Mouse (Mus musculus) heart, embryonic 11.5 days (tissue): Measurements from ENCODE around the gene Scube1. TPM values are rescaled to one million over a fixed set of nuclear protein-coding genes. Genes with fewer than 3 reads are reported as not detected.

Experiments
- ATAC-seq: fragments of 200-750 bp; cut with Nextera tagmentation; replicated peaks from 2 replicates; pipeline ENCODE4 v1.8.0; 2017; ENCODE audit warnings: moderate library complexity; ENCODE audit not compliant: insufficient number of reproducible peaks, low FRiP score, low TSS enrichment
- H3K27ac ChIP-seq: fragments of 300-500 bp; sonication (generic); 2 replicates; pipeline ENCODE4 v1.5.1; 2014; ENCODE audit warnings: mild to moderate bottlenecking, low read depth, low read length
- H3K27me3 ChIP-seq: fragments of 300-500 bp; sonication (generic); 2 replicates; pipeline ENCODE4 v1.6.1; 2014; ENCODE audit warnings: mild to moderate bottlenecking, low read length, mixed read lengths; ENCODE audit not compliant: control insufficient read depth, insufficient read depth
- H3K36me3 ChIP-seq: fragments of 300-500 bp; sonication (generic); 2 replicates; pipeline ENCODE4 v1.6.1; 2014; ENCODE audit warnings: mild to moderate bottlenecking, low read length, moderate library complexity, mixed read lengths; ENCODE audit not compliant: control insufficient read depth, insufficient read depth
- H3K4me1 ChIP-seq: fragments of 300-500 bp; sonication (generic); 2 replicates; pipeline ENCODE4 v1.6.1; 2014; ENCODE audit warnings: low read length; ENCODE audit not compliant: control insufficient read depth, insufficient read depth
- H3K4me2 ChIP-seq: fragments of 300-500 bp; sonication (generic); 2 replicates; pipeline ENCODE4 v1.6.1; 2014; ENCODE audit warnings: mild to moderate bottlenecking, moderate library complexity
- H3K4me3 ChIP-seq: fragments of 300-500 bp; sonication (generic); 2 replicates; pipeline ENCODE4 v1.5.1; 2014; ENCODE audit warnings: low read depth, low read length
- H3K9ac ChIP-seq: fragments of 300-500 bp; sonication (generic); 2 replicates; pipeline ENCODE4 v1.6.1; 2014; ENCODE audit warnings: mild to moderate bottlenecking, low read depth, low read length, moderate library complexity
- H3K9me3 ChIP-seq: fragments of 300-500 bp; sonication (generic); replicated peaks from 2 replicates; pipeline ENCODE4 v1.6.1; 2016; ENCODE audit warnings: low read length; ENCODE audit not compliant: control insufficient read depth
- WGBS: fragments of 180-500 bp; shearing (Covaris S2); extraction: QIAGEN DNeasy Blood & Tissue Kit; methylation state at CpG from one replicate; pipeline ENCODE4 v1.1.7; 2014; ENCODE audit not compliant: insufficient replicate concordance; 5-methylcytosine and 5-hydroxymethylcytosine counted together
- polyA plus RNA-seq: library from polyadenylated mRNA; unstranded; fragments of >200 nt; fragmentation: Nextera tagmentation; extraction: Ambion mirVana; gene quantifications from 2 replicates; pipeline ENCODE4 v1.2.1, GENCODE M21; 2014

Gene Scube1
- polyA plus RNA-seq, 1 experiment from 2014 or later = 9.3 TPM

DNA sequence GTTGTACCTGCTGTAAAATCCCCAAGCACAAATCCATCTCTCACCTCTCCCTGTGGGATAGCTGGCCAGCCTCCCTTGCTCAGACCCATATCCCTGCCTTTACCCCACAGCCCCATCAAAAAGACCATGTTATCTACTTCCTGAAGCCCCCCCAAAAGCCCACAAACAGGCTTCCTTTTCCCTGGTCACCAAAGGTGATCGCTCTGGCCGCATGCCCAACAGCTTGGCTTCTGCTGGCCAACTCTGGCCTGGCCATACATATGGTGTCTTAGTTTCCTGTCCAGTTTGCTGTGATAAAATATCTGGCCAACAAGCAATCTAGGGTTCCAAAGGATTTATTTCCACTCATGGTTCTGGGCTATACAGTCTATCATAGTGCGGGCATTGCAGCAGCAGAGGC lies 38.9 kb downstream of the Scube1 start:
- Histone ChIP-seq H3K36me3 (no peaks in the 10 kb centered on the region), H3K27me3 (peaks cover 6% of the 10 kb centered on the region; the same call in 1 of the 2 replicates), H3K9ac (no peak overlapping the region), H3K27ac (no peak overlapping the region), H3K4me3 (no peak overlapping the region), H3K4me1 (peaks cover 9% of the 10 kb centered on the region; the same call in 1 of the 2 replicates), H3K9me3 (no peaks in the 10 kb centered on the region), H3K4me2 (no peak overlapping the region)
- WGBS = 91% methylated on average over 3 of the region's 3 CpGs
- no peak for ATAC-seq

DNA sequence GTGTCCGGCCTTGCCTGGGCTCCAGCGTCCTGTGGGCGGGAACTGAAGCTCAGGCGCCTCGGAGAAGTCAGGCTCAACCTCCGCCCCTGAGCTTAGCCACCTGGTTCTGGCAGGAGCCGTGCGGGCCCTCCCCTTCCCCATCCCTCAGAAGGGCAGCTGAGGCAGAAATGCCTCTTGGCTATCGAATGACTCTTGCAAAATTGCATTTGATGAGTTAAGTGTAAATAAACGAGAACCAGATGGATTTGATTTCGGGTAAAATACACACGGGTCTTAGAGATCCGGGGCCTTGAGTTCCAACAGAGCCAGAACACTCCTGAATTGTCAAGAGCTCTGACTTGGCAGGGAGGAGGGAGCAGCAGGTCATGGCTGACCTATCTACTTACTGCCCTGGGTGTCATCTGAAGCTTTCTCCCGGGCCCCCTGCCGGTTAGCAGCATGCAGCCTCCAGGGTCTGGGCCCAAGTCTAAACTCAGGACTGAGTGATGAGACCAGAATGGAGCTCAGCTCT lies 41.7 kb downstream of the Scube1 start:
- no peak overlapping the region for H3K27ac ChIP-seq
- no peak overlapping the region for H3K4me2 ChIP-seq
- H3K27me3 ChIP-seq = peaks cover 13% of the 10 kb centered on the region
- WGBS = 39% methylated on average over 15 of the region's 15 CpGs
- H3K4me3 ChIP-seq = no peak overlapping the region
- no peaks in the 10 kb centered on the region for H3K9me3 ChIP-seq
- no peak overlapping the region for H3K9ac ChIP-seq
- H3K4me1 ChIP-seq = peaks cover 16% of the 10 kb centered on the region
- ATAC-seq = no peak
- no peaks in the 10 kb centered on the region for H3K36me3 ChIP-seq

DNA sequence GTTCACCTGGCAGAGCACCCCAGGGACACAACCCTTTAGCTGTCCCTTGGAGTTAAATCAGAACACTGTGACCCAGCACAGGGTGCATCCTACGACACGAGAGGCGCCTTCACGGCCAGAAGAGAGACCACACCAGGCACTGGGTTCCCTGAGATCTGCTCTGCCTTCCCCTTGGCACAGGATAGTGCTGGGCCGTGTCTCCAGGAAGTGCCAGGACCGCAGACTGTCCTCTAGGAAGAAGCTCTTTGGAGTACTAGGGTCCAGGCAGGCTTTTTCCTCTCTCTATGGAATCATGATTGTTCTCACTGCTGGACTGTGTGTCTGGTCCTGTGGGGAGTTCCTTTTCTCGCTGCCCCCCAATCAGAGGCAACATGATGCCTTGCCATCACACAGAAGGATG lies 44.5 kb downstream of the Scube1 start:
- H3K4me1 ChIP-seq = peaks cover 13% of the 10 kb centered on the region
- no peak overlapping the region for H3K27ac ChIP-seq
- no peak for ATAC-seq
- H3K4me2 ChIP-seq = no peak overlapping the region
- no peaks in the 10 kb centered on the region for H3K9me3 ChIP-seq
- 73% methylated on average over 7 of the region's 7 CpGs for WGBS
- H3K27me3 ChIP-seq = peaks cover 13% of the 10 kb centered on the region
- no peaks in the 10 kb centered on the region for H3K36me3 ChIP-seq
- H3K4me3 ChIP-seq = no peak overlapping the region
- H3K9ac ChIP-seq = no peak overlapping the region

DNA sequence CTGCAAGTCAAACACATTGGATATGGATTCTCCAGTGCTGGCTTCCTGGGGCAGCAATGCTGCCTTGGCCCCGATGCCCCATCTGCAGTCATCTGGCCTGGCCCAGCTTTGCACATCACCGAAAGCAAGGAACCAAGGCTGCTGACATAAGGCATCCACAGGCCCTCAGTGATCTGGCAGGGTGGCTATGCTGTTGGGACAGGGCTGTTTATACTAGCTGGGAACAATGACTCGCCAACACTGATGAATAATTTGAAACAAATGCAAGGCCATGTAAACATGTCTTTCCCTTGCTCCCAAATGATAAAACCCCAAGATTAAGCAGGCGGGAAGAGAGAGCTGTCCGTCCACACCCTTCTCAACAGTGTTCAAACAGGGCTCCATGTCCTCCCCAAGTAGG lies 45.1 kb downstream of the Scube1 start:
- H3K4me2 ChIP-seq = no peak overlapping the region
- 66% methylated on average over 5 of the region's 5 CpGs for WGBS
- peaks cover 14% of the 10 kb centered on the region for H3K27me3 ChIP-seq
- no peaks in the 10 kb centered on the region for H3K36me3 ChIP-seq
- no peak overlapping the region for H3K27ac ChIP-seq
- no peak overlapping the region for H3K4me3 ChIP-seq
- peaks cover 13% of the 10 kb centered on the region for H3K4me1 ChIP-seq
- no peak overlapping the region for H3K9ac ChIP-seq
- no peaks in the 10 kb centered on the region for H3K9me3 ChIP-seq
- no peak for ATAC-seq

DNA sequence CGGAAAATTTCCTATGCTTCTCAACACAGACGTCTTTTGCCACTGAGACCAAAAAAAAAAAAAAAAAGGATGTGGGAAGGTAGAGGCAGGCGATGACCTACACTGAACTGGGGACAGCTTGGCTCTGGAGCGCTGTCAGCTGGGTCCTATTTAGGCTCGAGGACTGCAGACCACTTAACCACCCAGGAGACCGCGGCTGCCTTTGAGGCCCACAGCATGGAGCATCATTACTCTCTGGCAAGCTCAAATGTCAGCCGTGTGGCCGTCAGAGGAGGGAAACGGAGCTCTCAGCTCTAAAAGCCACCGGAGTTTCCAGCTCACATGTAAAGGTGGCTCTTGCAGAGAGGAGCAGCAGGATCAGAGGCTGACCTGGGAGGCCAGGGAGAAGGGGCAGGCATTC lies 46.2 kb downstream of the Scube1 start:
- H3K9me3 ChIP-seq = no peaks in the 10 kb centered on the region
- H3K4me3 ChIP-seq = no peak overlapping the region
- peak overlapping the region; percentile 4; the same call in 1 of the 2 replicates for H3K4me2 ChIP-seq
- H3K9ac ChIP-seq = no peak overlapping the region
- WGBS = 13% methylated on average over 11 of the region's 11 CpGs
- H3K36me3 ChIP-seq = no peaks in the 10 kb centered on the region
- H3K4me1 ChIP-seq = peaks cover 13% of the 10 kb centered on the region
- no peak overlapping the region for H3K27ac ChIP-seq
- H3K27me3 ChIP-seq = peaks cover 13% of the 10 kb centered on the region
- ATAC-seq = no peak

DNA sequence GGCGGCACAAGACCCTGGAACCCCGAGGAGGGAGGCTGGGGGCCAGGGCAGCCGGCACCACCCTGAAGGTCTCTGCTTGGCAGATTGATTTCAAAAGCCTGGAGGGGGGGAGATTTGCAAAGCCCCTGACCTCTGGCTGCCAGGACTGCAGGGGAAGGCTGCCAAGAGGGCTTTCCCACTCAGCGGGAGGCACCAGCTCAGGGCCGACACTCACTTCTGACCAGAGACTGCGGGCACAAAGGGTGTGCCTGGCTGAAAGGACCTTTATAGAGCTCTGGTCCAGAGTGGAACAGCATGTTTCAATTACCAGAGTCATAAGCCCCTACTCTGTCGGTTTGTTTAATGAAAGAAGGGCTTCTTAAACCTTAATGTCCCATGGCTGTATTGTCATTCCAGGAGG lies 46.7 kb downstream of the Scube1 start:
- Histone ChIP-seq H3K4me2 (no peak overlapping the region), H3K27ac (no peak overlapping the region), H3K27me3 (peaks cover 13% of the 10 kb centered on the region), H3K4me1 (peaks cover 13% of the 10 kb centered on the region), H3K9ac (no peak overlapping the region), H3K36me3 (no peaks in the 10 kb centered on the region), H3K4me3 (no peak overlapping the region), H3K9me3 (no peaks in the 10 kb centered on the region)
- no peak for ATAC-seq
- 24% methylated on average over 7 of the region's 7 CpGs for WGBS

DNA sequence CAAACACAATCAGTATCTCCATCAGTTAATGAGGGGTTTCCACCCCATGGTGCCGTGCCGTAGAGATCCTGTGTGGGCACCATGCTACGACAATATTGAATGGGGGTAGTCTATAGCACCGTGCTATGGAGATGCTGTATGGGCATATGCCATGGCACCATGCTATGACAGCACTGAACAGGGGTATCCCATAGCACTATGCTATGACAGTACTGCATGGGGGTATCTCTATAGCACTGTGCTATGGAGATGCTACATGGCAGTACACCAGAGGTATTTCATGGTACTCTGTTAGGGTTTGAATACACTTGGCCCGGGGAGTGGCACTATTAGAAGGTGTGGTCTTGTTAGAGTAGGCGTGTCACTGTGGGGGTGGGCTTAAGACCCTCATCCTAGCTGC lies 47.7 kb downstream of the Scube1 start:
- 82% methylated on average over 6 of the region's 6 CpGs for WGBS
- Histone ChIP-seq H3K27me3 (peaks cover 10% of the 10 kb centered on the region), H3K9me3 (no peaks in the 10 kb centered on the region), H3K36me3 (no peaks in the 10 kb centered on the region), H3K4me3 (no peak overlapping the region), H3K9ac (no peak overlapping the region), H3K4me1 (peaks cover 13% of the 10 kb centered on the region), H3K4me2 (no peak overlapping the region), H3K27ac (no peak overlapping the region)
- ATAC-seq = no peak

DNA sequence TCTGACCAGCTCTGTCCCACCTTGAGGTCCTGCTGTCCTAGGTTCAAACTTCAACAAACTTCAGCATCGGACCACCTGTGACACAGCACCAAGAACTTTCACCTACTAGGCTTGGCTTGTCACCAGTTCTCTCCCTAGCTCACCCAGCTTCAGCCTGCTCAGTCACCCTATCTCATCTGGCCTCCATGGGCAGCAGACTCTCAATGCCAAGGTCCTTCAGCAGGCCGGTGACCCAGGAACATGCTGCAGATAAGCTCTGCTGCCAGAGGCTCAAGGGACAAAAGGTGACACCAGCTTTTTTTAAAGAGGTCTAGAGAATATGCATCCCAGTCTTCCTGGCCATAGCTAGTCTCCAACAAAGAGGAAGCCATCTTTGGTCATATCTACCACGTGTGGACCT lies 48.5 kb downstream of the Scube1 start:
- no peak overlapping the region for H3K9ac ChIP-seq
- peaks cover 10% of the 10 kb centered on the region for H3K27me3 ChIP-seq

DNA sequence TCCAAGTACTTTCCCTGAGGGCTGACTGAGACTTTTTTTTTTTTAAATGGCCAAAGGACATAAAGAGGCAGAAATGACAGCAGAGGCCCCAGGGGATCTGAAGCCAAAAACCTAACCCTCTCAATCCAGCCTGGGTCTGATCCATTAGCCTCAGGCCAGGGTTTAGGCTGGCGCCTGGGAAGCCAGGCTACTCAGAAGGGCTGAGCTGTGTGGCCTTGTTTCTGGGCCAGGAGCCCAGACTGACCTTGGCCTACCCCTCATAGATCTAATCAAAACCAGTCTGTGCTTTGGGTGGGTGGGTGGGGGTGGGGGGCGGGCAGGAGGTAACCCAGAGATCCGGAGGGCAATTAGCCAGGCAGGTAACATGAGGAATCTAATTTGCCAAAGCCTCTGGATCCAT lies 51.2 kb downstream of the Scube1 start:
- peaks cover 2% of the 10 kb centered on the region; the same call in 1 of the 2 replicates for H3K27me3 ChIP-seq
- 71% methylated on average over 3 of the region's 3 CpGs for WGBS
- H3K4me1 ChIP-seq = peaks cover 8% of the 10 kb centered on the region
- no peak overlapping the region for H3K27ac ChIP-seq
- ATAC-seq = no peak
- H3K9ac ChIP-seq = no peak overlapping the region
- H3K36me3 ChIP-seq = no peaks in the 10 kb centered on the region
- H3K4me2 ChIP-seq = no peak overlapping the region
- no peak overlapping the region for H3K4me3 ChIP-seq
- H3K9me3 ChIP-seq = no peaks in the 10 kb centered on the region

More for the DNA sequence above, 48.5 kb downstream of the Scube1 start:
- H3K4me1 ChIP-seq = peaks cover 13% of the 10 kb centered on the region
- H3K36me3 ChIP-seq = no peaks in the 10 kb centered on the region
- no peaks in the 10 kb centered on the region for H3K9me3 ChIP-seq
- 67% methylated on average over 3 of the region's 3 CpGs for WGBS
- H3K4me2 ChIP-seq = no peak overlapping the region
- no peak overlapping the region for H3K4me3 ChIP-seq
- ATAC-seq = no peak
- H3K27ac ChIP-seq = no peak overlapping the region
